Mouse (Mus musculus) embryonic stem cell, embryonic (primary cell): Measurements from ENCODE around the gene Usp54.

Experiments used
- CTCF ChIA-PET, 4 experiments: fragments of 300-600 bp in 2 of 4; fragments of 350-600 bp in 2 of 4; sonication (Branson Sonifier 250); formaldehyde crosslinking; loops; one replicate each; lab custom pipeline; 2022; ENCODE audit warnings: inconsistent platforms in 2 of 4; lab: Charles Lee
- POLR2A ChIA-PET, 4 experiments: fragments of 300-600 bp in 2 of 4; fragments of 350-600 bp in 2 of 4; sonication (Branson Sonifier 250); formaldehyde crosslinking; loops; one replicate each; lab custom pipeline; 2022; ENCODE audit warnings: antibody characterized with exemption in 4 of 4, inconsistent platforms in 1 of 4; lab: Charles Lee

Gene Usp54

DNA sequence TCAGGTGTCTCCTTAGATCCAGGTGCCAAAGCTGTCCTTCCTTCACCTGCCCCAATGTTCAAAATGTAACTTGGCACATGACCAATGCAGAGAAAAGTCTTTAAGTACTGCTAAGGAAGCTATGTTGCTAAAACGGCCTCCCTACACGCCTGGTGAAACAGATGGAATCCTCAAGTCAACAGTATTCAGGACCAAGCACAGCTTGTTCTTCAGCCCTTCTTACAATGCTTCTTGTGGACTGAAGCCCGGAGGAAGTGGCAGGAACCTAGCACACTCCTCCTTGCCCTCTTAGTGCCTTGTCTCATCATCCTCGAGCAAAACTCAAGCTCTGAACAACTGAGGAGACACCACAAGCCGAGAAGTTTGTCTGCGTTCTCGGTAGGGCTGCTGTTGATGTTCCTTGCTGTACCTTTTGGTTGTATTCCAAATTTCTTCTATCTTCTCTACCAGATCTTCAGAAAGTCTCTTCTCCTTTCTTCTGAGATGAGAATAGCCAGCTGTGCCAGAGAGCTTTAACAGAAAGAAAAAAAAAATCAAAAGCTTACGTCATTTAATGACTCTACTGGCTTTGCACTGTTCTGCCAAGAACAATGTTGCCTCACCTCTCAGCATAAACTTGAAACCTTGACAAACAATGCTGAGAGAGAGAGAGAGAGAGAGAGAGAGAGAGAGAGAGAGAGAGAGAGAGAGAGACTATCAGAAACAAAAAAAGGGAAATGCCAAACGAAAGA lies 33.3 kb downstream of the Usp54 start:
- ChIA-PET CTCF (interaction anchor here in 2 of 4 experiments (0.5 to 0.7 kb wide), 5 partner anchors 43 to 289 kb away, joined by 3 to 11 read pairs (median 3); no protein-coding TSS in a partner anchor), POLR2A (interaction anchor here in 2 of 4 experiments (0.7 to 2.8 kb wide), 9 partner anchors 9 to 128 kb away, joined by 3 to 10 read pairs (median 6); partner anchors contain the start of genes Anxa7 (in 1 of the 2) and Usp54 (in 1 of the 2))

DNA sequence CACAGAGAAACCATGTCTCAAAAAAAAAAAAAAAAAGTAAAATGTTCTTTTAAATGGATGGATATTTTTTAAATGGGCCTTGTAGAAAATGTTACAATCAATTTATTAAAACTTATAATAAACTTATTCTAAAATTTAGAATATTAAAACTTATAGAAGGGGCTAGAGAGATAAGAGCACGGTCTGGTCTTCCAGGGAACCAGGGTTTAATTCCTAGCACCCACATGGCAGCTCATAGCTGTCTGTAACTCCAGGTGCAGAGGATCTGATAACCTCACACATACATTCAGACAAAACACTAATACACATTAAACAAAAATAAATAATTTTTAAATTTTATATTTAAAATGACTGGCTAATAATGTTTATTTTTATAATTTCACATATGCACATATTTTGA lies 39.6 kb downstream of the Usp54 start:
- CTCF ChIA-PET = no interaction called here
- POLR2A ChIA-PET = interaction anchor here in 1 of 4 experiments (0.6 to 1.4 kb wide), 4 partner anchors 38 to 193 kb away, joined by 3 to 4 read pairs (median 4); partner anchors contain the start of genes Camk2g and Ppp3cb

DNA sequence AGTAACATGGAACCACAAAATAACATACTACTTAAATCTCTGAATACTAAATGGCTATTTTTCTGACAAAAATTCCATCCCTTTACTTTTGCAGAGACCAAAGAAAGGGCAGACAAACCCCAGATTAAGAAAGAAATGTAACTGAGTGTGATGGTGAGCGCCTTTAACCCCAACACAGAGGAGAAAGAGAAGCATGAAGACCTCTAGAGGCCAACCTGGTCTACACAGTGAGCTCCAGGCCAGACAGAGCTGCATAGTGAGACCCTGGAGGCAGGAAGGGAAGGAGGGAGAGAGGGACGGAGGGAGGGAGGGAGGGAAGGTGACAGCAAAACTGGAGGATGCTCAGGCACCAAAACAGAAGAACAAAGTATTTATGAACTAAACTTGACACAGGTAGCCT lies 40.7 kb downstream of the Usp54 start:
- CTCF ChIA-PET = no interaction called here
- POLR2A ChIA-PET = interaction anchor here in 1 of 4 experiments (1.4 kb wide), 1 partner anchor 58 kb away, joined by 4 read pairs; no protein-coding TSS in a partner anchor

DNA sequence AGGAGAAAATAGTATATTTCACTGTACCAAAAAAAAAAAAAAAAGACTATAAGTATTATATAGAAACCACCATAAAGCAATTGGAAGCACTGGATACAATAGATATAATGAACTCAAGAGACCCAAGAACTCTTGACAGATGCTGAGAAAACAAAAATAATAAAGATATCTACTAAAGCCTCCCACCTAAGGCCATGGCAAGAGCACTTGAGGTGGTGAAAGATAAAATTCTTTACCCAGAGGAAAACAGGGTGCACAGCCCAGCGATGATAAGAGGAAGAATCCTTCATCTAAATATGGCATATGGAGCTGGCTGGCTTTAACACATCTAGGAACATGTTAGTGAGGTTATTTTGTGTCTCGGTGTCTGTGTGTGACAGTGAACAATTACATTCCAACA lies 41.3 kb downstream of the Usp54 start:
- CTCF ChIA-PET = interaction anchor here in 1 of 4 experiments (0.7 kb wide), 1 partner anchor 13 kb away, joined by 4 read pairs; no protein-coding TSS in a partner anchor

DNA sequence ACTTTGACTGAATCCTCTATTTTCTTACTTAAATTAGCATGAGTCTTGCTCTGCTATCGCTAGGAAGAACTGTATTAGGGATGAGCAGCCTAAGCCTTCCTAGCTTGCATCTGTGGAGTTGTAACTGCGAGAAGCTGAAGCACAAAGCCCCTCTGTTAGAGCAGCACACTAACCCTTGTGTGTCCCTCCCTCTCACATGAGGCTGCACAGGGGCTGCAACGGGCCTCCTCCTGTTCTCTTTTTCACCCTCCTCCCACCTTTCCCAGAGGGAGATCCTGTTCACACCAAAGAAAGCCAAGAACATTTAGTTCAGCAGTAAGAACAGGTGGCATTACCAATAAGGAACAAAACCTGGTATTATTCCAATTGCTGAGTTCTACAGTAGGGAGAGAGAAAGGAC lies 45.1 kb downstream of the Usp54 start:
- ChIA-PET POLR2A (interaction anchor here in 1 of 4 experiments (0.6 to 2.6 kb wide), 4 partner anchors 10 to 78 kb away, joined by 3 to 6 read pairs (median 4); partner anchors contain the start of gene Sec24c), CTCF (interaction anchor here in 2 of 4 experiments (0.8 to 1.1 kb wide), 2 partner anchors 16 to 20 kb away, joined by 3 read pairs; no protein-coding TSS in a partner anchor)

More for the DNA sequence above, 41.3 kb downstream of the Usp54 start:
- POLR2A ChIA-PET = interaction anchor here in 1 of 4 experiments (0.7 kb wide), 1 partner anchor 281 kb away, joined by 3 read pairs; no protein-coding TSS in a partner anchor

DNA sequence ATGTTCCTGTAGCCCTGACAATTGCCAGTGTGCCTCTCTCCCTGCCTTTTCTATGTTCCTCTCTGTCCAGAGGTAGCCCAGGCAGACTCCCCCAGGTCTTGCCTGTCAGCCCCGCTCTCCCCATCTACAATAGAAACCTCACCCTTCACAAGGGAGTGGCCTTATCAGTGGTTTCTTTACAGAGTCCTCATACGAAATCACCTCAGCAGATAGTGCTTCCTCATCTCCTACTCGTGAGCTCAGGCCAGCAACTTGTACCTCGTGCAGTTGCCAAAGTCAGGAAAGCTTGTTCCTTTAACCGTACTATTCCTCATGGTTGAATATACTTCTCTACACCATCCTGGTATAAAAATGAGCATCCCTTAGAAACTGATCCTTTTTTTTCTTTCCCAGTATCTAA lies 53.4 kb downstream of the Usp54 start:
- ChIA-PET POLR2A (interaction anchor here in 2 of 4 experiments (1.1 to 1.4 kb wide), 3 partner anchors 17 to 38 kb away, joined by 3 read pairs; no protein-coding TSS in a partner anchor), CTCF (no interaction called here)

DNA sequence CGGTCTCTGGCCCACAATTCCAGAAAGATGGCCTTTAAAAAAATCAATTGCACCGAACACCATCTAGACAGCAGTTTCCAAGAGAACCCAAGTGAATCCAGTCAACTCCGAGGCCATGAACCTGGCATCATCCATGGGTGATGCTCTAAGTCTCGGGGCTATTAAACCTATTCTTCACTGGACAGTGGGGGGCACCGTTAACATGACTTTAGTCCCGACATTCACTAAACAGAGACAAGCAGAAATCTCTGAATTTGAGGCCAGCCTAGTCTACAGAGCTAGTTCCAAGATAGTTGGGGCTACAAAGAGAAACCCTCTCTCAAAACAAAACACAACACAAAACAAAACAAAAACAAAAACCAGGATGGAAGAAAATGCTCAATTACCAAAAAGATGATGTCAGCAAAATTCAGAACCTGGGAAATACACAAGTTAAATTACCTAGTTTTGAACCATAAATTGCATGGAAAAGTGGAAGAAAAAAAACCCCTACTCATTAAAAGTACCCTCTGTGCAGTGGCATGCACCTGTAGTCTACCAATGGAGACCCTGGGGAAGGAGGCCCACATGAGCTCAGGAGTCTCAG lies 61.9 kb downstream of the Usp54 start:
- CTCF ChIA-PET = interaction anchor here in 2 of 4 experiments (0.5 kb wide), 2 partner anchors 16 to 158 kb away, joined by 3 read pairs; no protein-coding TSS in a partner anchor

DNA sequence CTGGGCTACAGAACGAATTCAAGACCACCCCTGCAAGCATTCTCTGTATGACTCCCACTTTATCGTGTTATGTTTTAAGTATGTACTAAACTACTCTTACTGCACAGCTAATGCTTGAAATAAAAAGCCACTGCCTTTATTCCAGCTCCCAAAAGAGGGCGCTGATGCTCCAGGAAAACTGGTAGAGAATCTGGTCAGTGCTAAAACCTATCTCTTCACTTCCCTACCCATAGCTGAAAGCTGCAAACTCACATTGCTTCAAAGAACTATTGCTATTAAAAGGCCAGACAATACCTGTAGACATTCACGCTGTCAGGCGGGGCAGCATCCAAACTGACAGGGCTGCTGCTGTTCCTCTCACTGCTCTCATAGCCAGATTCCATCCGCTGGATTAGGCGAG lies 64.7 kb downstream of the Usp54 start:
- ChIA-PET POLR2A (interaction anchor here in 3 of 4 experiments (0.6 to 2.0 kb wide), 17 partner anchors 9 to 98 kb away, joined by 3 to 23 read pairs (median 4); partner anchors contain the start of genes Myoz1 (in 2 of the 3), Ppp3cb (in 1 of the 3) and Sec24c (in 1 of the 3)), CTCF (interaction anchor here (0.5 to 3.5 kb wide), 48 partner anchors 8 to 424 kb away, joined by 3 to 32 read pairs (median 4); partner anchors contain the start of genes Sec24c (in 3 of the 4), Myoz1 (in 2 of the 4), Camk2g (in 1 of the 4) and Usp54 (in 1 of the 4))

More for the DNA sequence above, 61.9 kb downstream of the Usp54 start:
- POLR2A ChIA-PET = interaction anchor here in 2 of 4 experiments (0.8 to 1.1 kb wide), 2 partner anchors 12 to 61 kb away, joined by 3 read pairs; partner anchors contain the start of gene Usp54 (in 1 of the 2)

DNA sequence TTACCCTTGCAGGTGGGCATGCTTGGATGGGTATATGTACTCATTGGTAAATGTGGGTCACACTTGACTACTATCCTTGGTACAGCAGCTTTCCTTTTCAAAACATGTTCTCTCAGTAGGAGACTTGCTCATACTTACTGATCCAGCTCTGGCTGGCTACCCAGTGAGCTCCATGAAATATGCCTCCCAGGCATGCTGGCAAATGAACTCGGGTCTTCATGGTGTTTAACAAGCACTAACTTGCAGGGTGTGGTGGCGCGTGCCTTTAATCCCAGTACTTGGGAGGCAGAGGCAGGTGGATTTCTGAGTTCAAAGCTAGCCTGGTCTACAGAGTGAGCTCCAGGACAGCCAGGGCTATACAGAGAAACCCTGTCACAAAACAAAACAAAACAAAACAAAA lies 67.7 kb downstream of the Usp54 start:
- CTCF ChIA-PET = interaction anchor here in 1 of 4 experiments (0.6 kb wide), 1 partner anchor 303 kb away, joined by 4 read pairs; no protein-coding TSS in a partner anchor
- POLR2A ChIA-PET = interaction anchor here in 2 of 4 experiments (0.5 to 1.6 kb wide), 5 partner anchors 9 to 93 kb away, joined by 3 to 7 read pairs (median 3); no protein-coding TSS in a partner anchor

DNA sequence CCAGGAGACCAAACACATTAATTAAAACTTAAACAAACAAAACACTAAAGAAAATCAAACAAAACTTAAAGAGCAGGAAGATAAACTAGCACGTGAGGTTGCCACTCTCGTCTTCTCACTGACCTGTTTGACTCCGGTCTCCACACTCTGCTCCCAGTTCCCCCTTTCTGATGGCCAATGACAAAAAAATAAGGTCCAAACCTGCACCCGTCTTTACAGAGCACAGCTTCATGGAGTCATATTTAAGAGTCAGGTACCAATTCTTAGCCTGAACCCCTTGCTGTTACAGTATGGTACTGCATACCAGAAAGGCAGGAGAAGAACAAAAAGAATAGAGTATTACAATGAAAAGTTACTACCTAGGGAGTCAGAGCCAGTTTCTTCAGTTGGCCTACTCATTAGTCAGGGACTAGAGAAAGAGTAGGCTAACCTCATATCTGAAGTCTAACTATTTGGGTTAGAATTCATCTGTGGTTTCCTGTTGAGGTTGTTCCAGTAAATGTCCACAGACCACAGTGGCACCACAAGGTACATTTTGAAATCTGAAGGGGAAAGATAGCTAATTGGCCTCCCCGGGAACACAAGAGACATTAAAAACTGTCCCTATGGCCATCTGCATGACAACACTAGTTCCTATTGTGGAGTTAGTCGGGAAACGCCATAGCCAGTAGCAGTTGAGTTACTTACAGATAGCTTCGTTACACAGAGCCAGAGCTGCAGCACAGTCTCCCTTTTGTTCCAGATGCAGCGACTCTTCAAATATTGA lies 75.4 kb downstream of the Usp54 start:
- ChIA-PET CTCF (interaction anchor here in 3 of 4 experiments (0.5 to 1.9 kb wide), 6 partner anchors 10 to 165 kb away, joined by 3 to 11 read pairs (median 6); no protein-coding TSS in a partner anchor), POLR2A (interaction anchor here in 1 of 4 experiments (1.8 to 2.0 kb wide), 2 partner anchors 10 to 19 kb away, joined by 4 to 7 read pairs; partner anchors contain the start of gene Ppp3cb)

DNA sequence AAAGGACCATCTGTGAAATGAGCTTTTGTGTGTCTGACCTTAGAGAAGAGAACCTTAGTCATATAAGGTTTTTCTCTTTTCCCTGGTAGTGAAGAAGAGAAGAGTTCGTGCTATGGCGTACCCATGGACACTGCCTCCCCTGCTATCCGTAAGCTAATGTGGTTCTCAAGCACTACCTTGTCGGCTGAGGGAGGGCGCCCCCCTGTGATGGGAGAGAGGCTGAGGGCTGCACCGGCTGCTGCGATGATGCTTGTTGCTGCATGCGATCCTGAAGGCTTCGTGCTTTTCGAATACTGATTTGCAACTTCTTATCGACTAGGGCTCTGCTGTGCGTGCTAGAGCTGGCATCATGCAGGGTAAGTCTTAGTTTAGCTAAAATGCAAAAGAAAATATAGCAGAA lies 76.2 kb downstream of the Usp54 start:
- POLR2A ChIA-PET = interaction anchor here in 2 of 4 experiments (0.5 to 2.0 kb wide), 5 partner anchors 10 to 1276 kb away, joined by 3 to 7 read pairs (median 3); partner anchors contain the start of gene Ppp3cb (in 1 of the 2)
- CTCF ChIA-PET = interaction anchor here in 3 of 4 experiments (0.5 to 1.9 kb wide), 7 partner anchors 11 to 582 kb away, joined by 3 to 11 read pairs (median 5); no protein-coding TSS in a partner anchor

DNA sequence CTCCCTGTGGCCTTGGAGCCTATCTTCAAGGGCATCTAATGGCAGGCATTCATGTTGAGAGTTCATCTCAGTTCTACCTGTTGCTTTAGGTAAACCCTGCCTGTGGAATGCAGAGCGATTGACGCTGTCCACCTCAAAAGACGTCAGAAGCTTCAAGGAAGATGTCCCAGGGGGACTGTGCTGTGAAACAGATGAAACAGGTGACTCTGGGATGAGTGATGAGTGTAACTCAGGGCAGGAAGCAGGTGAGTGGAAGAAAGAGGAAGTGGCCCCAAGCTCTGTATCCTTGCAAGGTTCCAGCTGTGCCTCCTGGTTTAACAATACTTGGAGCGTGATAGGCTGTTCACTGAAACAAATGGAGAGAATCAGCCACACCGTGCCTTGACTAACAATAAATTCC lies 79.0 kb downstream of the Usp54 start:
- POLR2A ChIA-PET = interaction anchor here in 2 of 4 experiments (0.6 to 1.7 kb wide), 6 partner anchors 16 to 164 kb away, joined by 3 to 7 read pairs (median 4); partner anchors contain the start of gene Ppp3cb (in 1 of the 2)
- CTCF ChIA-PET = no interaction called here

DNA sequence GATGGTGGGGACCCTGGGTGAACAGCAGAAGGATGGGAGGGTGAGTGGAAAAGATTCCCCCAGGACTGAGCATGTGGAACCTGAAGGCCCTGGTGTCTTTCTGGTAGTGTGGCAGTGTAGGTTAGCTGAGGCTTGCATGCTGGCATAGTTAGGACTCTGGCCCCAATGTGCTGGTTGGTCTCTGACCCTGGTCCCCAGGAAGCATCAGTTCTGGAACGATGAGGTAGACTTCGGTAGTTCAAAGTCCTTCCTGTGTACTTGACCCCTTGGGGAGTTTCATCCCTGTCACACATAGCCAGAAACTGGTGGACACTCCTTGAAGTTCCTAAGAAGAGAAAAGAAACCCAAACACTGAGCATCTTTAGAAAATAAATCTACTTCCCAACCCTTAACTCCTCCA lies 90.7 kb downstream of the Usp54 start:
- ChIA-PET CTCF (no interaction called here), POLR2A (no interaction called here)

DNA sequence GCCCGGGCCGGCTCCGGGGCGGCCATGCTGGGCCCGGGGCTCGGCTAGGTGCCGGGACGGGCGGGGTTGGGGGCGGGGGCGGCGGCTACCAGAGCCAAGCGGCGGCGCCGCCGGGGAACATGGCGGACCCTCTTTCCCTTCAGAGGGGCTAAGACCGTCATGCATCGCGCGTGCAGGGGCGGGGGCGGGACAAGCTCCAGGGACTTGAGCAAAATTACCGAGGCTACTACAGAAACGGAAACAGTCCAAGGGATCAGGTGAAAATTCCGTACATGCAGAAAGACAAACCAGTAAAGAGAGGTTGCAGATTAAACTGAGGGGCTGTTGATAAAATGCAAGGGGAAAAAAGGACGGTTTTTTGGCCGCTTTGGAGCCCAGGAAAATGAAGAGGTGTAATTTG lies 94.4 kb downstream of the Usp54 start, which contains the start of gene Ppp3cb:
Gene Ppp3cb, minus strand, starts transcription at position 159 of the 400 bp plus-strand sequence.
- CTCF ChIA-PET = interaction anchor here in 3 of 4 experiments (0.5 to 1.8 kb wide), 5 partner anchors 66 to 168 kb away, joined by 3 to 5 read pairs (median 3); partner anchors contain the start of gene Anxa7 (in 1 of the 3)
- POLR2A ChIA-PET = interaction anchor here (0.5 to 4.2 kb wide), 65 partner anchors 10 to 506 kb away, joined by 3 to 50 read pairs (median 5); partner anchors contain the start of genes Anxa7 (in 3 of the 4), Sec24c (in 3 of the 4), Usp54 (in 3 of the 4) and Adk (in 2 of the 4)

DNA sequence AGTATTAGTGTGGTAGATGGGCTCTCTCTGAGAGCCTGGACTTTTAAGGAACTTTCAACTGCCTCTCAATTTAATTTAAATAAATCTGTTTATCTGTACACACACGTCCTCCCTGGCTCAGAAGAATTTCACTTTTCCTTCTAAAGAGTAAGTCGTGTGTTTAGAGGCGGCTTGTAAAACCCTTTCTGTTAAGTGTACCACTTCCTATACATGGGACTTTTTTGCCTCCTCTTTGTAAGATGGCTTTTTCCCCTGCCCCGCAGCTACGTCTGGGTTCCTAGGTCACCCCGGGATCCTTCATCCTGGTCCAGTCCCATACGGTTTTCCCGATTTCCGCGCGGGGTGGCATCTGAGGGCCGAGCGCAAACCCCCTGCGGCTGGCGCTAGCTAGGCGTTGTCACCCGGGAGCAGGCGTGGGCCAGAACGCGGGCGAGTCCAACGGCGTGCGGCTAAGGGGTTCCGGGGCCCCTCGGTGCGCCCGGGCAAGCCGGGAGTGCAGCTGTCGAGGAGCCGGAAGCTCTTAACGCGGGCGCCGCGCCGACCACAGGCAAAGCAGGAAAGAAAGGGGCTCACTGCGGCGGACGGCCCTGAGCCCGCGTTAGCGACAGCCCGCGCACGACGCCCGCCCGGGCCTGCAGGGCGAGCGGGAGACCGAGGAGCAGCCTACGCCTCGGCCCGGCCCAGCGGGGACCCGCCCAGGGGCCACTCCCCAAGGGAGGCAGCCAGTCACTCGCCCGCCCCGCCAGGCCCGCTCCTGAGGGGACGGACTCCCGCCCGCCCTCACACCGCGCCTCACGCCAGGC lies 95.1 kb downstream of the Usp54 start:
- ChIA-PET POLR2A (interaction anchor here (0.7 to 4.2 kb wide), 64 partner anchors 8 to 507 kb away, joined by 3 to 50 read pairs (median 5); partner anchors contain the start of genes Anxa7 (in 3 of the 4), Sec24c (in 3 of the 4), Usp54 (in 3 of the 4) and Adk (in 2 of the 4)), CTCF (interaction anchor here (0.6 to 1.8 kb wide), 9 partner anchors 11 to 258 kb away, joined by 3 to 7 read pairs (median 4); no protein-coding TSS in a partner anchor)
